Mouse (Mus musculus): ENCODE data around the gene Tmem164. TPM values are rescaled to one million over a fixed set of nuclear protein-coding genes. Genes with fewer than 3 reads are reported as not detected.

Tmem164 gene
- polyA plus RNA-seq, 1 experiment, result 64.3 TPM

DNA sequence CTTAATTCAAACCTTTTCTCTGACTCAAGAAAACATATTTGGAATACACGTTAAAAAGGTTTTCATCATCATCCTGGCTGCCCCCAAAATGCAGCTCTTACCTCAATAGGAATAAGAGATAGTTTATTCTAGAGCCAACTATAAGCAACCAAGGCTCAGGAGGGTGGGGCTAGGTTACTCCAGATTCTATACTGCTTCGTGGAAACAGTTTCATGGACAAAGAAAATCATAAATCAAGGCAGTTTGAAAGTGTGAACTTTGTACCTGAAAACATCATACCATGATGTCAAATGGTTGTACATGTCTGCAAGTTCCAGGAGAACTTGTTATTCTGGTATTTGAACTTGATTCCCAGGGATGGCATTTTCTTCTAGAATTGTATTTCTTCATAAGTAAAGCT, 48.3 kb downstream of the Tmem164 start:
- H3K27ac ChIP-seq (ENCODE audit: insufficient read depth, low read depth, low read length), result no peak overlapping the region
- no peak for TF ChIP-seq CTCF (IDR thresholded peaks at IDR 0.05; ENCODE audit: low read depth, low read length)
- TF ChIP-seq POLR2A (IDR thresholded peaks at IDR 0.05; ENCODE audit: borderline replicate concordance, low read depth, low read length), result no peak
- peaks cover 4% of the 10 kb centered on the region for H3K4me1 ChIP-seq (ENCODE audit: control insufficient read depth, insufficient read depth, low read length)
- H3K4me3 ChIP-seq (ENCODE audit: insufficient read depth, low read length), result no peak overlapping the region

DNA sequence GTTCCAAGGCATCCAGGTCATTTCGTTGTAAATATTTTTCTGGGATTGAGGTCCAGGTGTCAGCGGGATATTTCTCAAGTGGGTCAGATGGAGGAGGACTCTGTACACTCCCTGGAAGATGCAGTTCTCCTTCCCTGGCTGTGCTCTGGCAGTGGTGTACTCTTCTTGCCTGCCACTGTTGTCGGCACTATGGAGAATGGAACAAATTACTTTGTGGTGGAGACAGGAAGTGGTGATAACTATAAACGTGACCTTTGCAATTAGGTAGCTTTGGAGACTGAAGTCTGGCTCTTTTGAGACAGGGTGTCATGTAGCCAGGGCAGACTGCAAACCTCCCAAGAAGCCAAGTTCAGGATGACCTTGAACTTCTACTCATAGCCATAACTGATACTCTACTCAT, 55.9 kb downstream of the Tmem164 start:
- Histone ChIP-seq H3K4me3 (ENCODE audit: insufficient read depth, low read length) (no peak overlapping the region), H3K4me1 (ENCODE audit: control insufficient read depth, insufficient read depth, low read length) (peaks cover 15% of the 10 kb centered on the region), H3K27ac (ENCODE audit: insufficient read depth, low read depth, low read length) (no peak overlapping the region; the same call in 1 of the 2 replicates)
- no peak for TF ChIP-seq POLR2A (IDR thresholded peaks at IDR 0.05; ENCODE audit: borderline replicate concordance, low read depth, low read length)
- TF ChIP-seq CTCF (IDR thresholded peaks at IDR 0.05; ENCODE audit: low read depth, low read length), result no peak

DNA sequence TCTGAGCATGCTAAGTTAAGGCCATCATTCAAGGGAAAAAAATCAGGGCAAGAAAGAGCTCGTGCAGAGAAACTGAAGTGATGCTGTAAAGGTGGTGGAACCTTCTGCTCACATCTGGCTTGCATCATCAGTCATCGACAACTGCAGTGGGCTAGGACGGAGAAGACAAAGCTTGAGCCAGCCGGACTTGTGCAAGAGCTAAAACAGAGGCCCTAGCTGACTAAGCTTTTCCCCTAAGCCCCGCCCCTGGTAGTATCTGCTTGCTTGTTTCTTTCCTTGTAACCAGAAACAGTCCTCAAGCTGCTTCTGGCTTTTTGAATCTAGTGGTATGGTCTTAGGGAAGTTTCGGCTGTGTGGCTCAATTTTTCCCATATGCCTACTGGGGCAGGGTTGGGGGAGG, 56.5 kb downstream of the Tmem164 start:
- TF ChIP-seq CTCF (IDR thresholded peaks at IDR 0.05; ENCODE audit: low read depth, low read length) (no peak), POLR2A (IDR thresholded peaks at IDR 0.05; ENCODE audit: borderline replicate concordance, low read depth, low read length) (no peak)
- H3K4me3 ChIP-seq (ENCODE audit: insufficient read depth, low read length), result no peak overlapping the region
- peaks cover 15% of the 10 kb centered on the region for H3K4me1 ChIP-seq (ENCODE audit: control insufficient read depth, insufficient read depth, low read length)
- peak overlapping the region; percentile 27; the same call in 1 of the 2 replicates for H3K27ac ChIP-seq (ENCODE audit: insufficient read depth, low read depth, low read length)

DNA sequence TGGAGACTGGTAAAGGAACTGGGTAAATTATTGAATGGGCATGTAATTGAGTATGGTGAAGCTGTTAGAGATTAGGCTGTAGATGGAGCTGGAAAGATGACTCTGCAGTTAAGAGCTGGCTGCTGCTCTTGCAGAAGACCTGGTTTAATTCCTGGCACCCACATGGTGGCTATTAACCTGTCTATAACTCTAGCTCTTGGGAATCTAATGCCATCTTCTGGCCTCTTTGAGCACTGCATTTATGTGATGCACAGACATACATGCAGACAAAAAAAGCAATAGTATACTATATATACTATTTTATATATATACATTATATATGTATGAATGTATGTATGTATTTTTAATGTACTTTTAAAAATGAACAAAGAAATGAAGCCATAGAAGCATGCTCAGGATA, 66.2 kb downstream of the Tmem164 start:
- no peak overlapping the region for H3K27ac ChIP-seq (ENCODE audit: insufficient read depth, low read depth, low read length)
- H3K4me1 ChIP-seq (ENCODE audit: control insufficient read depth, insufficient read depth, low read length), result no peaks in the 10 kb centered on the region
- TF ChIP-seq CTCF (IDR thresholded peaks at IDR 0.05; ENCODE audit: low read depth, low read length) (no peak), POLR2A (IDR thresholded peaks at IDR 0.05; ENCODE audit: borderline replicate concordance, low read depth, low read length) (no peak)
- H3K4me3 ChIP-seq (ENCODE audit: insufficient read depth, low read length), result no peak overlapping the region

DNA sequence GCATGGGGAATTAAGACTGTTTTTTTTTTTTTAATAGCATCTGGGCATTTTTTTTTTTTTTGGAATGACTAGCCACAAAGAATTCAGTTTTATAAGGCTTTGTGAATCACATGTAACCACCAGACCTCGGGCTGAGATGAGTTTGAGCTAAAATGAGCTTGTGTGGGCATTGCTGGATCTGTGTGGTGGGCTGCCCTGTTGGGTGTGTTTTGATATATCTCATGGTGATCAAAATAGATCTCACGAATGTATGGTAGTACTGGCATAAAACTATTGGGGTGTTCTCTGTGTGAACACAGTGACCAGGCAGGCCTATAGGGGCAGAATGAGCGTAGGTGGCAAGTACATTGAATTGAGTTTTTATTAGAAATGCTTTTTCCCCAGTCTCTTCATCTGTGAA, 67.4 kb downstream of the Tmem164 start:
- Histone ChIP-seq H3K4me3 (ENCODE audit: insufficient read depth, low read length) (no peak overlapping the region), H3K27ac (ENCODE audit: insufficient read depth, low read depth, low read length) (no peak overlapping the region), H3K4me1 (ENCODE audit: control insufficient read depth, insufficient read depth, low read length) (no peaks in the 10 kb centered on the region)
- TF ChIP-seq CTCF (IDR thresholded peaks at IDR 0.05; ENCODE audit: low read depth, low read length) (no peak), POLR2A (IDR thresholded peaks at IDR 0.05; ENCODE audit: borderline replicate concordance, low read depth, low read length) (no peak)

GRCm38 (mm10) chrX:142750775-142751174, 69.6 kb downstream of the Tmem164 start:
- Histone ChIP-seq H3K4me1 (ENCODE audit: control insufficient read depth, insufficient read depth, low read length) (no peaks in the 10 kb centered on the region), H3K27ac (ENCODE audit: insufficient read depth, low read depth, low read length) (no peak overlapping the region), H3K4me3 (ENCODE audit: insufficient read depth, low read length) (no peak overlapping the region)
- TF ChIP-seq CTCF (IDR thresholded peaks at IDR 0.05; ENCODE audit: low read depth, low read length) (no peak), POLR2A (IDR thresholded peaks at IDR 0.05; ENCODE audit: borderline replicate concordance, low read depth, low read length) (no peak)

DNA sequence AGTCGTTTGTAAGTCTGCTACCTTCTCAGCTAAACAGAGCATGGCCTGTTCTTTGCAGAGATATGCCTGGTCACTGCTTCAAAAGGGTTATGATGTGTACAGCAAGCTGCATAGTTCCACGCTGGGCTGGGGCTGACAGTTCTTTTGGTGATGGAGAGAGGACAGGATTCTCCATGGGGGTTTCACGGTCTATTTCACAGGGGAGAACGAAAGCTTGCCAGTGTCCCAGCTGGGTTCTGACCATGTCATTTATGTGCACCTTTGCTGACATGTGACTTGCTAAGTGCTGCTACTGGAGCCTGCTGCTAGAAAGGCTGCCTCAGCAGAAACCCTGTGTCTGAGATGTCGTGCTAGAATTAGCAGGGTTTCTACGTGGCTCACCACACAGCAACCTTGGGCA, 74.3 kb downstream of the Tmem164 start:
- Histone ChIP-seq H3K27ac (ENCODE audit: insufficient read depth, low read depth, low read length) (no peak overlapping the region), H3K4me3 (ENCODE audit: insufficient read depth, low read length) (no peak overlapping the region), H3K4me1 (ENCODE audit: control insufficient read depth, insufficient read depth, low read length) (no peaks in the 10 kb centered on the region)
- TF ChIP-seq CTCF (IDR thresholded peaks at IDR 0.05; ENCODE audit: low read depth, low read length) (no peak), POLR2A (IDR thresholded peaks at IDR 0.05; ENCODE audit: borderline replicate concordance, low read depth, low read length) (no peak)

DNA sequence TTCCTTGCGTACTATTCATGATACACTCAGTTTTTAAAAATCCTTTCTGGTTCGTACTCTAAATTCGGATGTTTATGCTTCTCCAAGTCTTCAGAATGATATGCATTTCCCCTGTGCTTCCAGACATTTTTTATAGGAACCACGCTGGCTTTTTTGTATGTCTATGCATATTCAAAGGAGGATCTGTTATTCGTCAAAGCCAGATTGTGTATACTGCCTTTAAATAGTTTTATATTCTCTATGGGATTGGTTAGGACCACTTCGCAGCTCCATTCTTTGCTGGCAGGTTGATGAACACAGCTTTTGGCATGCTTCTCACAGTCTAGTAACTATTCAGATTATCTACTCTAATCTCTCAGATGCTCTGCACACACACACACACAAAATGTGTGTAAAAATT, 79.2 kb downstream of the Tmem164 start:
- Histone ChIP-seq H3K4me3 (ENCODE audit: insufficient read depth, low read length) (no peak overlapping the region), H3K4me1 (ENCODE audit: control insufficient read depth, insufficient read depth, low read length) (no peaks in the 10 kb centered on the region), H3K27ac (ENCODE audit: insufficient read depth, low read depth, low read length) (no peak overlapping the region)
- no peak for TF ChIP-seq CTCF (IDR thresholded peaks at IDR 0.05; ENCODE audit: low read depth, low read length)
- no peak for TF ChIP-seq POLR2A (IDR thresholded peaks at IDR 0.05; ENCODE audit: borderline replicate concordance, low read depth, low read length)

DNA sequence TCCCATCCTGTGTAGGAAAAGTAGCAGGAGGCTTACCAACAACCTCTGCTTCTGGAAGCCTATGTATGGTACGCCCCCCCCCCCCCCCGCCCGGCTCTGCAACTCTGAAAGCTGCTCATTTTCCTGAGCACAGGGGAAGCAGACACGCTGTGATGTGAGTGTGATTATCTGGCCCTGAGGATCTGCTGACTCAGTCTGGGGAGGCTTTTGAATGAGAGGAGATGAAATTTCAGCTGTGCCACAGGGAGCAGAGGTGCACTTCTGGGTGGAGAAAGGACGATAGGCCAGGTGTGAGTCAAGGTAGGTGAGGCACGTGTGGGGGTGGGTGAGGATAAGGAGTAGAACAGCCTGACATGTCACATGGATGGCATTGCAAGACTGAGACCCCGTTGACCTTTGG, 82.1 kb downstream of the Tmem164 start:
- H3K4me3 ChIP-seq (ENCODE audit: insufficient read depth, low read length), result no peak overlapping the region
- no peak overlapping the region for H3K27ac ChIP-seq (ENCODE audit: insufficient read depth, low read depth, low read length)
- no peaks in the 10 kb centered on the region for H3K4me1 ChIP-seq (ENCODE audit: control insufficient read depth, insufficient read depth, low read length)
- no peak for TF ChIP-seq POLR2A (IDR thresholded peaks at IDR 0.05; ENCODE audit: borderline replicate concordance, low read depth, low read length)
- no peak for TF ChIP-seq CTCF (IDR thresholded peaks at IDR 0.05; ENCODE audit: low read depth, low read length)

GRCm38 (mm10) chrX:142769698-142770097, 88.5 kb downstream of the Tmem164 start:
- Histone ChIP-seq H3K4me1 (ENCODE audit: control insufficient read depth, insufficient read depth, low read length) (no peaks in the 10 kb centered on the region), H3K27ac (ENCODE audit: insufficient read depth, low read depth, low read length) (no peak overlapping the region), H3K4me3 (ENCODE audit: insufficient read depth, low read length) (no peak overlapping the region)
- TF ChIP-seq POLR2A (IDR thresholded peaks at IDR 0.05; ENCODE audit: borderline replicate concordance, low read depth, low read length), result no peak
- no peak for TF ChIP-seq CTCF (IDR thresholded peaks at IDR 0.05; ENCODE audit: low read depth, low read length)

DNA sequence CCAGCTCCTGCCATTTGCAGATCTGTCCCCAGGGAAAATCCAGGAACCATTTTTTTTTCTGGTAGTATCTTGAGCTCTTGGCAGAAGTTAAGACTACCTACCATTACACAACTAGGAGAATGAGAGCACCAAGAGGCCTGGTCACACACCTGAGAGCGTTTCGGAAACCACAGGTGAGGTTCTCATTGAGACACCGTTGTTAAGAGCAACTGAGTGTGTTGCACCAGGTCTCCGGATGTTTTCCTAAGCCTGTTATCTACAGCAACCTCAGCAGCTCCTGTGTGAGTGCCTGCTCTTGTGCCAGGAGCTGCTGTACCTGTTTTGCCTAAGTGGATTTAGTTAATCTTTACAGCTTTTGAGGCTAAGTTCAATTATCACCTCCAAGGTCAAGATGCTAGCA, 92.5 kb downstream of the Tmem164 start:
- H3K4me3 ChIP-seq (ENCODE audit: insufficient read depth, low read length), result no peak overlapping the region
- TF ChIP-seq POLR2A (IDR thresholded peaks at IDR 0.05; ENCODE audit: borderline replicate concordance, low read depth, low read length) (no peak), CTCF (IDR thresholded peaks at IDR 0.05; ENCODE audit: low read depth, low read length) (no peak)
- H3K27ac ChIP-seq (ENCODE audit: insufficient read depth, low read depth, low read length), result no peak overlapping the region
- H3K4me1 ChIP-seq (ENCODE audit: control insufficient read depth, insufficient read depth, low read length), result 0 out of 2 replicates have a peak, but pooled peaks cover 1% of the 10 kb centered on the region
